Mouse (Mus musculus) heart, postnatal 0 days (tissue): Measurements from ENCODE around the gene Zdhhc13.

Experiments used
- CTCF ChIP-seq: IDR thresholded peaks from 2 replicates; pipeline ENCODE4 v1.5.1; 2016; ENCODE audit warnings: antibody characterized with exemption, control low read depth, low read depth
- EP300 ChIP-seq: IDR thresholded peaks from 2 replicates; pipeline ENCODE4 v1.6.1; 2016; ENCODE audit warnings: antibody characterized with exemption, low read depth

GRCm38 (mm10) chr7:48806587-48806986, 17.8 kb downstream of the Zdhhc13 start:
- TF ChIP-seq CTCF = 0 out of 2 replicates have a peak, but pooled peaks have one; percentile 1
- TF ChIP-seq EP300 = no peak
